Mouse (Mus musculus) embryonic facial prominence, embryonic 14.5 days (tissue): ENCODE results near the gene Cfap57. TPM values are rescaled to one million over a fixed set of nuclear protein-coding genes. Genes with fewer than 3 reads are reported as not detected.
"Not testable (repeated sequence)": the region's sequence is repeated elsewhere in the genome, so short reads cannot be mapped to it uniquely, and the experiment has no call there.

ENCODE experiments used
- ATAC-seq: fragments of 200-750 bp; cut with Nextera tagmentation; 2 replicates; pipeline ENCODE4 v1.8.0; 2017; ENCODE audit warnings: low read depth, moderate number of reproducible peaks, moderate TSS enrichment
- DNase-seq: peaks from one replicate; pipeline ENCODE4 v3.0.0-alpha.2; 2015; ENCODE audit warnings: low spot score
- H3K27ac ChIP-seq: fragments of 300-500 bp; sonication (generic); replicated peaks from 2 replicates; pipeline ENCODE4 v1.5.1; 2014; ENCODE audit warnings: low read depth, mild to moderate bottlenecking, low read length, moderate library complexity
- H3K27me3 ChIP-seq: fragments of 300-500 bp; sonication (generic); replicated peaks from 2 replicates; pipeline ENCODE4 v1.6.1; 2014; ENCODE audit warnings: low read length; ENCODE audit not compliant: control insufficient read depth, insufficient read depth
- H3K36me3 ChIP-seq: fragments of 300-500 bp; sonication (generic); 2 replicates; pipeline ENCODE4 v1.6.1; 2014; ENCODE audit warnings: low read length, mixed read lengths; ENCODE audit not compliant: control insufficient read depth, insufficient read depth
- H3K4me1 ChIP-seq: fragments of 300-500 bp; sonication (generic); 2 replicates; pipeline ENCODE4 v1.6.1; 2014; ENCODE audit warnings: antibody characterized with exemption, low read length; ENCODE audit not compliant: control insufficient read depth, insufficient read depth
- H3K4me2 ChIP-seq: fragments of 300-500 bp; sonication (generic); 2 replicates; pipeline ENCODE4 v1.6.1; 2014; ENCODE audit warnings: low read depth, mild to moderate bottlenecking, low read length, moderate library complexity, mixed read lengths
- H3K4me3 ChIP-seq: fragments of 300-500 bp; sonication (generic); 2 replicates; pipeline ENCODE4 v1.5.1; 2014; ENCODE audit warnings: low read depth, mild to moderate bottlenecking, low read length
- H3K9ac ChIP-seq: fragments of 300-500 bp; sonication (generic); 2 replicates; pipeline ENCODE4 v1.6.1; 2014; ENCODE audit warnings: low read depth, mild to moderate bottlenecking, low read length, moderate library complexity, mixed read lengths
- H3K9me3 ChIP-seq: fragments of 300-500 bp; sonication (generic); 2 replicates; pipeline ENCODE4 v1.6.1; 2016; ENCODE audit warnings: low read length; ENCODE audit not compliant: control insufficient read depth
- WGBS: fragments of 180-500 bp; shearing (Covaris S2); extraction: QIAGEN DNeasy Blood & Tissue Kit; methylation state at CpG from one replicate; pipeline ENCODE4 v1.1.7; 2014; 5-methylcytosine and 5-hydroxymethylcytosine counted together
- polyA plus RNA-seq: library from polyadenylated mRNA; unstranded; fragments of >200 nt; fragmentation: Nextera tagmentation; extraction: Ambion mirVana; gene quantifications from 2 replicates; pipeline ENCODE4 v1.2.1, GENCODE M21; 2014

Gene Cfap57
- polyA plus RNA-seq, 1 experiment from 2014 or later, result 1.4 TPM

- H3K4me3 ChIP-seq, result no peak overlapping the region
- H3K36me3 ChIP-seq, result no peaks in the 10 kb centered on the region
- H3K9ac ChIP-seq, result no peak overlapping the region
- H3K27me3 ChIP-seq, result 0 out of 2 replicates have a peak, but pooled peaks cover 3% of the 10 kb centered on the region
- DNase-seq (no peak), ATAC-seq (no peak)
- H3K9me3 ChIP-seq, result no peaks in the 10 kb centered on the region
- no peaks in the 10 kb centered on the region for H3K4me1 ChIP-seq
- no peak overlapping the region for H3K4me2 ChIP-seq
- 75% methylated on average over 15 of the region's 15 CpGs for WGBS
- H3K27ac ChIP-seq, result no peak overlapping the region
Observed at GRCm38 (mm10) chr4:118571441-118571840, 49.1 kb downstream of the Cfap57 start.

DNA sequence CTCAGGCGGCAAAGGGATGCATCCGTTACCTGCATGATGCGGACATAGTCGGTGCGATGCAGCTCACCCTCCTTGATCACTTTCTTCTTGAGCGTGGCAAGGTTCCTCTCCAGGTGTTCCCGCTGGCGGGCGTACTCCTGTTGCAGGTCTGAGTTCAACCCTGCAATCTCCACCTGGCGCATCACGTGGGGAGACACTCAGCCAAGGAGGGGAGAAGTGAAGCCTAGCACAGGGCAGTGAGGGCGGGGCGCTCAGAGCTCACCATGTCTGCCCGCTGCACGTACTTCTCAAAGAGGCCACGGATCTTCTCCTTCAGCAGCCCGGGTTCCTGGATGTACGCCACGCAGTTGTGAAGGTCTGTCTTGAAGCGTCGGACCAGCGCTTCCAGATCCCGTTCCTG, 51.3 kb downstream of the Cfap57 start:
- Histone ChIP-seq H3K36me3 (no peaks in the 10 kb centered on the region), H3K27me3 (0 out of 2 replicates have a peak, but pooled peaks cover 3% of the 10 kb centered on the region), H3K27ac (no peak overlapping the region), H3K4me3 (no peak overlapping the region), H3K4me2 (no peak overlapping the region), H3K9me3 (no peaks in the 10 kb centered on the region), H3K9ac (no peak overlapping the region), H3K4me1 (0 out of 2 replicates have a peak, but pooled peaks cover 3% of the 10 kb centered on the region)
- ATAC-seq (no peak), DNase-seq (no peak)
- WGBS, result 74% methylated on average over 22 of the region's 23 CpGs

- no peak overlapping the region for H3K4me3 ChIP-seq
- 0 out of 2 replicates have a peak, but pooled peaks cover 3% of the 10 kb centered on the region for H3K4me1 ChIP-seq
- ATAC-seq (no peak), DNase-seq (no peak)
- H3K4me2 ChIP-seq, result no peak overlapping the region
- H3K27ac ChIP-seq, result no peak overlapping the region
- H3K36me3 ChIP-seq, result no peaks in the 10 kb centered on the region
- 66% methylated on average over 10 of the region's 10 CpGs for WGBS
- no peaks in the 10 kb centered on the region for H3K9me3 ChIP-seq
- 0 out of 2 replicates have a peak, but pooled peaks cover 3% of the 10 kb centered on the region for H3K27me3 ChIP-seq
- no peak overlapping the region for H3K9ac ChIP-seq
Observed at GRCm38 (mm10) chr4:118568709-118569108, 51.9 kb downstream of the Cfap57 start.

DNA sequence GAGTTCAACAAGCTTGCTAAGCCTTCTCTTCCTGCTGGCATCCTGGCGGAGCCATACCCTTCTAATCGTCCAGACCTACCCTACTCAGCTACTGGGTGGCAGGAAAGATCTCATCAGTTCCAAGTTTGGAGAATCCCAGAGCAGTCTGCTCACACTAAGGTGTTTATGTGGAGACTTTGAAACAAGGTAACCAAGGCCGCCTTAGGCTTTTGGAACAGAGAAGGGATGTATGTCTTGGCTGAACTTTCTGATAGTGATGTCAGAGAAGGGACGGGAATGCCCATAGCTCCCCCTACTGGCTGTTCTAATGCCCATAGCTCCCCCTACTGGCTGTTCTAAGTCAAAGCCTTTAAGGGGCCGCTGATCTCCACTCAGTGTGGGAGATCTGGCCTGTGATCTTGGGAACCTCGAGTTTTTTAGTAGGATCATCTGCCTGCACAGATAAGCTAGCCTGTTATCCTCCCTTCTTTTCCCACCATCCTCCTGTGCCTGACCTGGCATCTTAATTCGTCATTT, 54.4 kb downstream of the Cfap57 start:
- ATAC-seq (no peak), DNase-seq (peak; percentile 70)
- 0 out of 2 replicates have a peak, but pooled peaks cover 3% of the 10 kb centered on the region for H3K27me3 ChIP-seq
- H3K9ac ChIP-seq, result no peak overlapping the region
- H3K4me2 ChIP-seq, result no peak overlapping the region
- no peak overlapping the region for H3K4me3 ChIP-seq
- 0 out of 2 replicates have a peak, but pooled peaks cover 4% of the 10 kb centered on the region for H3K9me3 ChIP-seq
- H3K36me3 ChIP-seq, result no peaks in the 10 kb centered on the region
- H3K4me1 ChIP-seq, result 0 out of 2 replicates have a peak, but pooled peaks cover 3% of the 10 kb centered on the region
- no peak overlapping the region for H3K27ac ChIP-seq
- 27% methylated on average over 7 of the region's 7 CpGs for WGBS

DNA sequence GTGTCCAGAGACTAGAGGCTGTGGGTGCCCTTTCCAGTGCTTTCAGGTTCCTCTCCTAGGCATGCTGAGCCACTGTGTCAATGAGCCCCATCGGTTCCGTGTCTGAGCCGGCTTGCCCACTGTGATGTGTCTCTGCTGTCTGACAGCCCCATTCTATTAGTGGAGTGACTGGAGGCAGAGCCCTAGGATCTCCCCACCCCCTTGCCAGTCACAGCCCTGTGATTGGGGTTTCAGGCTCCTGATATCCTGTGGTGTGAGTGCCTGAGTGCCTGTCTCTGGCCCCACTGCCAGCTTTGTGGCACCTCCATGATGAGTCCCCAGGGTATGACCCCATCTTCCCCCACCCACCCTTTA, 55.7 kb downstream of the Cfap57 start:
- 0 out of 2 replicates have a peak, but pooled peaks cover 3% of the 10 kb centered on the region for H3K4me1 ChIP-seq
- no peak overlapping the region for H3K9ac ChIP-seq
- peak overlapping the region; percentile 68 for H3K27ac ChIP-seq
- no peaks in the 10 kb centered on the region for H3K36me3 ChIP-seq
- no peak overlapping the region for H3K4me2 ChIP-seq
- H3K4me3 ChIP-seq, result no peak overlapping the region
- H3K9me3 ChIP-seq, result 0 out of 2 replicates have a peak, but pooled peaks cover 4% of the 10 kb centered on the region
- H3K27me3 ChIP-seq, result 0 out of 2 replicates have a peak, but pooled peaks cover 3% of the 10 kb centered on the region
- DNase-seq, result no peak
- WGBS, result 70% methylated on average over 3 of the region's 3 CpGs
- ATAC-seq, result no peak

DNA sequence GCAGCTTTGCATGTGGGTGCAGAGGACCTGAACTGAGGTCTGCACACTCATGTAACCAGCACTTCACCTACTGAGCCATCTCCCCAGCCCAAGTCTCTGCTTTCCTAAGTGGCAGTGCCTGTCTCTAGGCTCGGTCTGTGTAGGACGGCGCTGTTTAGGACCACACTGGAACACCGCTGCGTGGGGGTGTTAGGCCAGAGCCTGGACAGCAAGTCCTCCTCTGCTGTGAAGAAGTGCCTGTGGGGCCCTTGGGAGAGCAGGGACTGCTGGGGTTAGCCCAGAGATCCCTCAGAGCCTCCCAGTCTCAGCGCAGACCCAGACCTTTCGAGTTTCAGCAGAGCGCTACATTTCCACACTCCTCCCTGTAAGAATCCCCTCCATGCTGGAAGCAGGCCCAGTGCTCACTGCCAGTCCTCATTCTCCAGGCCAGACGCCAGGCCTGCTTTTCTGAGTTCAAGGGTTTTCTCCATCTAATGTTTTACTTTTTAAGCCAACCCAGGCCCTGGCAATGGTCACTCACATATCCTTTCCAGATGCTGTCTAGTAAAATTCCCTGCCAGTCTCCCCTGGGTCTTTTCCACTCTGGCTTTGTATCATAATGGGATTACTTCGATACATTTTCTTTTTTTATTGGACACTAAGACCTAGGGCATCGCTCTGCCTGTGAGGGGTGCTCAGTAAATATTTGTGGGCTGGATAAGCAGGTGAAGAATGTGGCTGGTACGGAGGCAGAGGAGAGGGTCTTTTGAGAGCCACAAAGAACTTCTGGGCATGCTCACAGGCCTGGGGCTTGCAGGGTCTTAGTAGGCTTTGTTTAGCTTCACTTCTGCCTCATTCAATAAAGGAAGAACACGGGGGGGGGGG, 56.3 kb downstream of the Cfap57 start:
- 63% methylated on average over 11 of the region's 13 CpGs for WGBS
- Histone ChIP-seq H3K27ac (peak overlapping the region; percentile 68), H3K9ac (peak overlapping the region; percentile 8; the same call in 1 of the 2 replicates), H3K4me3 (no peak overlapping the region), H3K36me3 (no peaks in the 10 kb centered on the region), H3K4me1 (0 out of 2 replicates have a peak, but pooled peaks cover 3% of the 10 kb centered on the region), H3K9me3 (0 out of 2 replicates have a peak, but pooled peaks cover 4% of the 10 kb centered on the region), H3K27me3 (0 out of 2 replicates have a peak, but pooled peaks cover 3% of the 10 kb centered on the region), H3K4me2 (no peak overlapping the region)
- ATAC-seq (peak; percentile 62), DNase-seq (peak; percentile 85)

DNA sequence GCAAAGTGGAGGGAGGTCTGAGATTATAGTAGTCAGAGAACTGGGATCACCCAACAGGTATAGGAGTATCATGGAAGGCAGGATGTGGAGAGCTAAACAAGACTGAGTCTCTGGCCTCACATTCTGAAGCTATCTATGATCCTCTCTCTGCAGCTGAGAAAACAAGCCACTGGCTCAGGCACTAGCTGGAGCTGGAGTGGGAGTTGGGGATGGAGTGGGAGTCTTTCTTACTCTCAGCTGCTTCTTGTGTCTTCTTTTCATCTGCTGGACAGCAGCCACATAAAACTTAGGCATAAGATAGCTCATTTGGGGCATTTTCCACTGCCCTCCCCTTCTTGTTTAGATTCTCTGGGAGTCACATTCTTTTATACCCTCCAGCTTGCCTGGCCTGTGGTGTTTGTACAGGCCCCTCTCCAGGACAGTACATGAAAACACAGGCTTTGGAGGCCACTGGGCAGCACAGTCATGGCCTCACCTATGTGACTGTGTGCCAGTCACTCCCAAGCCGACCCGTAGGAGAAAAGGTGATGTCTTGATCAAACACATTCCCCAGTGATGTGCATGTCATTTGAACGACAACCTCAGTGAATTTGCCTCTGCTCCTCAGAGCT, 67.4 kb downstream of the Cfap57 start:
- DNase-seq, result peak; percentile 27
- H3K27me3 ChIP-seq, result no peaks in the 10 kb centered on the region
- ATAC-seq, result no peak
- H3K9ac ChIP-seq, result no peak overlapping the region
- 79% methylated on average over 3 of the region's 3 CpGs for WGBS
- no peak overlapping the region for H3K27ac ChIP-seq
- H3K9me3 ChIP-seq, result no peaks in the 10 kb centered on the region
- no peak overlapping the region for H3K4me2 ChIP-seq
- no peak overlapping the region for H3K4me3 ChIP-seq
- H3K4me1 ChIP-seq, result no peaks in the 10 kb centered on the region
- no peaks in the 10 kb centered on the region for H3K36me3 ChIP-seq

GRCm38 (mm10) chr4:118548130-118548480, 72.5 kb downstream of the Cfap57 start:
- not testable (repeated sequence) for H3K9ac ChIP-seq, H3K27ac ChIP-seq, H3K4me3 ChIP-seq, H3K27me3 ChIP-seq, ATAC-seq, H3K9me3 ChIP-seq, H3K4me2 ChIP-seq, H3K36me3 ChIP-seq
- WGBS, result 84% methylated on average over 10 of the region's 10 CpGs
- peaks cover 11% of the 10 kb centered on the region for H3K4me1 ChIP-seq
- peak; percentile 84 for DNase-seq
